Mouse (Mus musculus): ENCODE data around the gene Kank3. TPM values are rescaled to one million over a fixed set of nuclear protein-coding genes. Genes with fewer than 3 reads are reported as not detected.

Gene Kank3
- total and polyA plus RNA-seq, 3 experiments, result 54.6 to 139 (median 61.0) TPM

DNA sequence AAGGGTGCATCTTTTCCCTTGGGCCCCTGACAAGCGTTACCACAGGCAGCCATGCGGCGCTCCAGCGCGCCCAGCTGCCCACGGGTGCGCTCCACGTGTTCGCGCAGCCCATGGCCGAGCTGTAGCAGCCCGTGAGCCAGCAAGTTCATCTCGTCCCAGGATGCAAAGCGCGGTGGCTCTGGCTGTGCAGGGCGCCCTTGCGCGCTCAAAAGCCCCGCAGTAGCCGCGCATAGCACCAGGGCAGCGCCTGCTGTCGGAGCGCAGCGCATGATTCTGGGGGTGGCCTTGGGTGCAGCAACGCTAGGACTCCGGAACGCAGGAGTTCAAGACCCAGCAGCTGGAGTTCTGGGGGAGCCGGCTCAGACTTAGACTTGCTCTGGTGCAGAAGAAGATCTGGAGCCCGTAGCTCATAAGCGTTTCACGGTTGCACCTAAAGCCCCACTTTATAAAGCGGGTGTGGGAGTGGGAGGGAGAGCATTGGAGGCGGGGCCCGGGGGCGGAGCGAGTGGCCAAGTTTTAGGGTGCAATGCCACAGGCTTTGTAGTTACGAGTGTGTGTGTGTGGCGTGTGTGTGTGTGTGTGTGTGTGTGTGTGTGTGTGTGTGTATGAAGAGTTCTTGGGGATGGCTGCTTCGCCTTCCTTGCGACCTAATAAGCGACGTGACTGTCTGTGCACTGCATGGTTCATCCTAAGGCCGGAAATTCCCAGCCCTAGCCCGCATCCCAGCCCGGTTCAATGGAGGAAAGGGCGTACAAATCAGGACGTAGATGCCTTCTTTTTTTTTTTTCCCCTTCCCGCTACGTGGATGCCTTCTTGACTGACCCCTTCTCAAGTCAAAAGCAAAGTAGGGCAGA is 29.0 kb upstream of the Kank3 start, which contains the start of gene Angptl4:
Angptl4 (minus strand) TSS at position 707 of the 854 bp plus-strand sequence.
- DNase-seq, result peak; percentile 83 to 88
- Histone ChIP-seq H3K27ac (peak within 1 kb of the TSS; percentile 88), H3K27me3 (ENCODE audit: control insufficient read depth, insufficient read depth, low read length) (no peaks in the 10 kb centered on the region), H3K9ac (ENCODE audit: low read depth, low read length) (peak within 1 kb of the TSS; percentile 49), H3K36me3 (ENCODE audit: control insufficient read depth, insufficient read depth, low read length) (peaks cover 8% of the 10 kb centered on the region), H3K4me1 (ENCODE audit: control insufficient read depth, insufficient read depth, low read length) (peaks cover 27% of the 10 kb centered on the region), H3K4me3 (peak within 1 kb of the TSS; percentile 56), H3K79me2 (replicated peaks; ENCODE audit: control insufficient read depth, insufficient read depth, low read length) (no peaks in the 10 kb centered on the region)
- TF ChIP-seq CTCF (IDR thresholded peaks at IDR 0.05), result peak; percentile 34
- peak; percentile 63; the same call in 1 of the 2 replicates for TF ChIP-seq POLR2A (IDR thresholded peaks at IDR 0.05; ENCODE audit: insufficient read depth, low read depth, low read length)
- TF ChIP-seq EP300 (IDR thresholded peaks at IDR 0.05; ENCODE audit: insufficient read depth, low read depth, low read length), result 0 out of 2 replicates have a peak, but pooled peaks have one; percentile 56
- intact Hi-C loops (cut with DNase I), result no loop called here
- WGBS, result 1% methylated on average over 50 of the region's 50 CpGs

DNA sequence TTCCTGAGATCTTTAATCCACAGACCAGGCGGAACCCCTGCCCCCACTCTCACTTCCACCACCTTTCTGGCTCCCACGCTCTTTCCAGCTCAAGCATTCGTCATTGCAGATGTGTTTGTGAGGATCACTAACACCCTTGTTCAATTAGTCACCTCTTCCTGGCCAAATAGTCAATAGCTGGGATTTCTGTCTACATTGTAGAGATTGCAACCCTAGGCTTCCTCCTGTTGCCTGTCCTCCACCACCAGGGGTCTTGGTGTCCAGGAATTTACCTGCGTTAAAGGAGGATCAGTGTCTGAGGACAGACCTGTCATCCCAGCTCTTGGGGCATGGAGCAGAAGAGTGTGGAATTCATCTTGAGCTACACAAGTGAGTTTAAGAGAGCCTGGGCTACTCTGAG is 28.3 kb upstream of the Kank3 start:
- TF ChIP-seq CTCF (IDR thresholded peaks at IDR 0.05) (peak; percentile 49), POLR2A (IDR thresholded peaks at IDR 0.05; ENCODE audit: insufficient read depth, low read depth, low read length) (no peak), EP300 (IDR thresholded peaks at IDR 0.05; ENCODE audit: insufficient read depth, low read depth, low read length) (no peak)
- H3K4me3 ChIP-seq, result peak overlapping the region; percentile 40
- no peak for DNase-seq

DNA sequence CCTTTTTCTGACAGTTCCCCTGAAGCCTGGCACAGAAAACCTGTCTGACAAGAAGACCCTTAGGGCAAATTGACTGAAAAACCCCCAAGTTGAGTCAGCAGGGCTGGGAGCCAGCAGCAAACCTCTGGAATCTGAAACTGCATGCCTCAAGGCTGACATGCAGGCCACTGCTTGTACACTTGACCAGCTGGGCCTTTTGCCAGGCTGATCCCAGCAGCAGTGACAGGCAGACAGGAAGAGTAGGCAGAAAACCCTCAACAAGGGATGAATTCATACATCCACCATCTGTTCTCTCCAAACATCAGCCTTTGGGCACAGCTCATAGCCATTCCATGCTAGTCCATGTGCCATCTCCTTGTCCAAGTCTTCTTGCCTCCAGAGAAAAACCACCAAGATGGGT is 26.9 kb upstream of the Kank3 start:
- peak; percentile 81 to 87 for DNase-seq
- Histone ChIP-seq H3K4me3 (no peak overlapping the region), H3K27ac (peak overlapping the region; percentile 60), H3K79me2 (replicated peaks; ENCODE audit: control insufficient read depth, insufficient read depth, low read length) (no peaks in the 10 kb centered on the region), H3K4me1 (ENCODE audit: control insufficient read depth, insufficient read depth, low read length) (peaks cover 26% of the 10 kb centered on the region), H3K27me3 (ENCODE audit: control insufficient read depth, insufficient read depth, low read length) (no peaks in the 10 kb centered on the region), H3K9ac (ENCODE audit: low read depth, low read length) (no peak overlapping the region), H3K36me3 (ENCODE audit: control insufficient read depth, insufficient read depth, low read length) (peaks cover 8% of the 10 kb centered on the region)
- peak; percentile 71 for TF ChIP-seq EP300 (IDR thresholded peaks at IDR 0.05; ENCODE audit: insufficient read depth, low read depth, low read length)
- TF ChIP-seq POLR2A (IDR thresholded peaks at IDR 0.05; ENCODE audit: insufficient read depth, low read depth, low read length), result no peak
- intact Hi-C loops (cut with DNase I), result loop anchor here (2.0 kb wide), 1 partner anchor 13 kb away; no protein-coding TSS in a partner anchor

More for the DNA sequence above, 28.3 kb upstream of the Kank3 start:
- Histone ChIP-seq H3K9ac (ENCODE audit: low read depth, low read length) (peak overlapping the region; percentile 49; the same call in 1 of the 2 replicates), H3K27ac (peak overlapping the region; percentile 80), H3K79me2 (replicated peaks; ENCODE audit: control insufficient read depth, insufficient read depth, low read length) (no peaks in the 10 kb centered on the region), H3K27me3 (ENCODE audit: control insufficient read depth, insufficient read depth, low read length) (no peaks in the 10 kb centered on the region), H3K4me1 (ENCODE audit: control insufficient read depth, insufficient read depth, low read length) (peaks cover 27% of the 10 kb centered on the region), H3K36me3 (ENCODE audit: control insufficient read depth, insufficient read depth, low read length) (peaks cover 8% of the 10 kb centered on the region)
- 25% methylated on average over 4 of the region's 4 CpGs for WGBS
- intact Hi-C loops (cut with DNase I), result loop anchor here (2.0 kb wide), 1 partner anchor 15 kb away; no protein-coding TSS in a partner anchor

DNA sequence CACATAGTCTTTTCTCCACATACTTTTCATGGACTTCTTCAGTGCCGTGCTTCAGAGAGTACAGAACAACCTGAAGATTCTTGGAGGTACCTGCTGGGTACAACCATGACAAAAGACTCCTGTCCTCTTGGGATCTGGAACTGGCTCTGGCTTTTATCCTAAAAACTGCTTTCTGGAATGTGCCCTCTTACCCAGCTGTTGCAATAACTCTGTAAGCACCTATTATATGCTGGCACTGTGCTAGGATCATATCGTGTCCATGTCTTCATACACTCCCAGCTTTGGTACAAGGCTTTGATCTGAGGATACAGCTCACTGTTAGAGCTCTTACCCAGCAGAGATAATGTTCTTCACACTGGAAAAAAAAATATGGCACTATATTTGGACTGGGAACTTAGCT is 25.4 kb upstream of the Kank3 start:
- H3K4me3 ChIP-seq, result no peak overlapping the region
- 57% methylated on average over 2 of the region's 2 CpGs for WGBS
- H3K27me3 ChIP-seq (ENCODE audit: control insufficient read depth, insufficient read depth, low read length), result no peaks in the 10 kb centered on the region
- intact Hi-C loops (cut with DNase I), result no loop called here
- H3K27ac ChIP-seq, result no peak overlapping the region
- peaks cover 6% of the 10 kb centered on the region for H3K36me3 ChIP-seq (ENCODE audit: control insufficient read depth, insufficient read depth, low read length)
- no peak for TF ChIP-seq CTCF (IDR thresholded peaks at IDR 0.05)
- TF ChIP-seq EP300 (IDR thresholded peaks at IDR 0.05; ENCODE audit: insufficient read depth, low read depth, low read length), result no peak
- no peak for TF ChIP-seq POLR2A (IDR thresholded peaks at IDR 0.05; ENCODE audit: insufficient read depth, low read depth, low read length)
- DNase-seq, result no peak
- peaks cover 22% of the 10 kb centered on the region for H3K4me1 ChIP-seq (ENCODE audit: control insufficient read depth, insufficient read depth, low read length)
- H3K9ac ChIP-seq (ENCODE audit: low read depth, low read length), result no peak overlapping the region
- no peaks in the 10 kb centered on the region for H3K79me2 ChIP-seq (replicated peaks; ENCODE audit: control insufficient read depth, insufficient read depth, low read length)

DNA sequence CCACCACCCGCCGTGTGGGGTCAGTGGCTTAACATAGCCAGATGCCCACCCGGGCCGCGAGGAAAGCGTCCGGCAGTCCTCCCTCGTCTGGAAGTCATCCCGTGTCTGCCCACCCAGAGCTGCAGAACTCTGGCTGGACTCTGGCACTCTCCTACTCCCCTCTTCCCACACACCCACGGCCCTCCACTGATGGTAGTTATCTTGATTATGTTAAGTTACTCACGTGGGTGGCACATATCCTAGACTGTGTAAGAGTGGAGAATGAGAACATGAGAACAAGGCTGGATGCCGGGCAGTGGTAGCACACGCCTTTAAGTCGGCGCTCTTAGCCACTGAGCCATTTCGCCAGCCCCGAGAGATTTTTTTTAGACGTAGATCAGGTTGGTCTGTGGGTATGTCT is 23.9 kb upstream of the Kank3 start:
- H3K9ac ChIP-seq (ENCODE audit: low read depth, low read length), result no peak overlapping the region
- H3K27ac ChIP-seq, result no peak overlapping the region
- no peak for TF ChIP-seq POLR2A (IDR thresholded peaks at IDR 0.05; ENCODE audit: insufficient read depth, low read depth, low read length)
- TF ChIP-seq CTCF (IDR thresholded peaks at IDR 0.05), result no peak
- TF ChIP-seq EP300 (IDR thresholded peaks at IDR 0.05; ENCODE audit: insufficient read depth, low read depth, low read length), result no peak
- H3K27me3 ChIP-seq (ENCODE audit: control insufficient read depth, insufficient read depth, low read length), result no peaks in the 10 kb centered on the region
- no peaks in the 10 kb centered on the region for H3K79me2 ChIP-seq (replicated peaks; ENCODE audit: control insufficient read depth, insufficient read depth, low read length)
- no peak for DNase-seq
- H3K4me3 ChIP-seq, result no peak overlapping the region
- peaks cover 4% of the 10 kb centered on the region for H3K36me3 ChIP-seq (ENCODE audit: control insufficient read depth, insufficient read depth, low read length)
- intact Hi-C loops (cut with DNase I), result no loop called here
- peaks cover 16% of the 10 kb centered on the region for H3K4me1 ChIP-seq (ENCODE audit: control insufficient read depth, insufficient read depth, low read length)
- WGBS, result 87% methylated on average over 18 of the region's 18 CpGs

DNA sequence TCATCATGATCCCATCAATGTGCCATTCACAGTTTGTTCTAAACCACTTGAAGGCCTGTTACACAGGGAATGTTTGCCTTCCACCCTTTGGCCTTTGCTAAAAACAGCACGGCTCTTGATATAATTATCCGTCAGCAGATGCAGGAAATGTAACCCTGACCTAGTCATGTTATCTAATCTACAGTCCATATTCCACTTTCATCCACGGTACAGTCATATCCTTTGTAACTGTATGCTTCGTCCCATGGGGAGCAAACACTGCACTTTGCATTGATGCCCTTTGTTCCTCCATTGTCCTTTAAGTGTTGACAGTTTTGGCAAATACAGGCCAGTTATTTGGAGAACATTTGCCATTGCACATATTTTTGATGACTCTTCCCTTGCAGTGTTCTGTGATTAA is 21.6 kb upstream of the Kank3 start:
- DNase-seq, result no peak
- H3K4me3 ChIP-seq, result no peak overlapping the region
- 6% methylated on average over 4 of the region's 4 CpGs for WGBS
- H3K27me3 ChIP-seq (ENCODE audit: control insufficient read depth, insufficient read depth, low read length), result no peaks in the 10 kb centered on the region
- peak overlapping the region; percentile 48 for H3K27ac ChIP-seq
- peaks cover 4% of the 10 kb centered on the region for H3K4me1 ChIP-seq (ENCODE audit: control insufficient read depth, insufficient read depth, low read length)
- H3K79me2 ChIP-seq (replicated peaks; ENCODE audit: control insufficient read depth, insufficient read depth, low read length), result no peaks in the 10 kb centered on the region
- intact Hi-C loops (cut with DNase I), result no loop called here
- H3K36me3 ChIP-seq (ENCODE audit: control insufficient read depth, insufficient read depth, low read length), result peaks cover 4% of the 10 kb centered on the region
- TF ChIP-seq POLR2A (IDR thresholded peaks at IDR 0.05; ENCODE audit: insufficient read depth, low read depth, low read length), result no peak
- TF ChIP-seq CTCF (IDR thresholded peaks at IDR 0.05), result no peak
- no peak for TF ChIP-seq EP300 (IDR thresholded peaks at IDR 0.05; ENCODE audit: insufficient read depth, low read depth, low read length)
- H3K9ac ChIP-seq (ENCODE audit: low read depth, low read length), result no peak overlapping the region

Data from heart, adult 2 months (tissue).